Mouse (Mus musculus) limb, embryonic 13.5 days (tissue): ENCODE measurements around the gene Fbxo11. TPM values are rescaled to one million over a fixed set of nuclear protein-coding genes. Genes with fewer than 3 reads are reported as not detected.

Experiments used
- polyA plus RNA-seq: library from polyadenylated mRNA; unstranded; fragments of >200 nt; fragmentation: Nextera tagmentation; extraction: Ambion mirVana; gene quantifications from 2 replicates; pipeline ENCODE4 v1.2.1, GENCODE M21; 2015

Fbxo11 gene
- polyA plus RNA-seq, 1 experiment from 2014 or later = 21.1 TPM

Other genes starting within 250 kb of the Fbxo11 start
- gene Rpl36-ps4, start 144.3 kb downstream of the Fbxo11 start, polyA plus RNA-seq = not detected in 2 replicates
- 58.5 and 62.8 TPM in 2 replicates for gene Msh6, start 90.2 kb downstream of the Fbxo11 start, polyA plus RNA-seq